In genomic region chr11:120713580-120714518, GRCm38 (mm10) we compare ENCODE assay signal across 8 mouse cellular contexts. TPM values are rescaled to one million over a fixed set of nuclear protein-coding genes. Genes with fewer than 3 reads are reported as not detected.
A peak's percentile ranks its signal among the peaks of the same experiment; 100 is the strongest.
DNase-seq lines count a peak whose midpoint lies in the region; ATAC-seq and TF ChIP-seq lines count a peak whose summit lies in the region.

TSS of gene Cenpx (minus strand) at chr11:120713738.
TSS of gene Lrrc45 (plus strand) at chr11:120713925.

- intact Hi-C loops in heart, postnatal 10 days (cut with DNase I) = no loop called here

- H3K4me1 ChIP-seq in ES-Bruce4 (ENCODE audit: control insufficient read depth, insufficient read depth, low read length) = no peaks in the 10 kb centered on the region
- H3K4me1 ChIP-seq in forebrain, embryonic 13.5 days = peaks cover 32% of the 10 kb centered on the region
- peaks cover 15% of the 10 kb centered on the region for H3K4me1 ChIP-seq in liver, postnatal 0 days (ENCODE audit: insufficient read depth)
- peaks cover 18% of the 10 kb centered on the region for H3K4me1 ChIP-seq in neural tube, embryonic 14.5 days (ENCODE audit: control insufficient read depth, insufficient read depth, low read length)

- TF ChIP-seq EP300 in ES-Bruce4 (IDR thresholded peaks at IDR 0.05; ENCODE audit: insufficient read depth, low read depth, low read length) = no peak
- no peak for TF ChIP-seq EP300 in liver, postnatal 0 days (IDR thresholded peaks at IDR 0.05; ENCODE audit: low read depth)

- peaks cover 3% of the 10 kb centered on the region; the same call in 1 of the 2 replicates for H3K36me3 ChIP-seq in ES-Bruce4 (ENCODE audit: control insufficient read depth, insufficient read depth, low read length, poor library complexity, severe bottlenecking)
- peaks cover 60% of the 10 kb centered on the region for H3K36me3 ChIP-seq in forebrain, embryonic 13.5 days (ENCODE audit: poor library complexity, severe bottlenecking)
- H3K36me3 ChIP-seq in liver, postnatal 0 days (replicated peaks; ENCODE audit: insufficient read depth, low read length) = peaks cover 18% of the 10 kb centered on the region
- peaks cover 18% of the 10 kb centered on the region for H3K36me3 ChIP-seq in neural tube, embryonic 14.5 days (ENCODE audit: control insufficient read depth, insufficient read depth, low read length)

- TF ChIP-seq POLR2A in ES-Bruce4 (IDR thresholded peaks at IDR 0.05; ENCODE audit: insufficient read depth, low read length) = no peak

- peak within 1 kb of the TSS; percentile 92 for H3K4me2 ChIP-seq in forebrain, embryonic 13.5 days
- H3K4me2 ChIP-seq in liver, postnatal 0 days (ENCODE audit: low read depth, low read length) = peak within 1 kb of the TSS; percentile 99
- H3K4me2 ChIP-seq in neural tube, embryonic 14.5 days (ENCODE audit: low read depth, low read length) = peak within 1 kb of the TSS; percentile 96

- H3K27ac ChIP-seq in ES-Bruce4 (ENCODE audit: insufficient read depth, low read length) = no peak within 1 kb of the TSS
- peak within 1 kb of the TSS; percentile 67 for H3K27ac ChIP-seq in forebrain, embryonic 13.5 days
- peak within 1 kb of the TSS; percentile 84 for H3K27ac ChIP-seq in liver, postnatal 0 days (ENCODE audit: low read depth)
- peak within 1 kb of the TSS; percentile 17; the same call in 1 of the 2 replicates for H3K27ac ChIP-seq in neural tube, embryonic 14.5 days (ENCODE audit: low read depth, low read length)

- no peaks in the 10 kb centered on the region for H3K27me3 ChIP-seq in ES-Bruce4 (ENCODE audit: control insufficient read depth, insufficient read depth, low read length, poor library complexity, severe bottlenecking)
- H3K27me3 ChIP-seq in forebrain, embryonic 13.5 days = no peaks in the 10 kb centered on the region
- H3K27me3 ChIP-seq in liver, postnatal 0 days (ENCODE audit: insufficient read depth, low read length) = no peaks in the 10 kb centered on the region
- no peaks in the 10 kb centered on the region for H3K27me3 ChIP-seq in neural tube, embryonic 14.5 days (ENCODE audit: control insufficient read depth, insufficient read depth, low read length)

- TF ChIP-seq CTCF in ES-Bruce4 (IDR thresholded peaks at IDR 0.05; ENCODE audit: low read depth, low read length) = no peak
- no peak for TF ChIP-seq CTCF in liver, postnatal 0 days (IDR thresholded peaks at IDR 0.05; ENCODE audit: low read depth)

- peak within 1 kb of the TSS; percentile 87 for H3K4me3 ChIP-seq in ES-Bruce4 (ENCODE audit: low read depth, low read length)
- peak within 1 kb of the TSS; percentile 63 for H3K4me3 ChIP-seq in forebrain, embryonic 13.5 days
- H3K4me3 ChIP-seq in liver, postnatal 0 days (ENCODE audit: low read depth, low read length) = peak within 1 kb of the TSS; percentile 67
- H3K4me3 ChIP-seq in neural tube, embryonic 14.5 days (ENCODE audit: low read depth, low read length) = peak within 1 kb of the TSS; percentile 51

- no peaks in the 10 kb centered on the region for H3K9me3 ChIP-seq in ES-Bruce4 (replicated peaks; ENCODE audit: control insufficient read depth, insufficient read depth, low read length, poor library complexity, severe bottlenecking)
- H3K9me3 ChIP-seq in forebrain, embryonic 13.5 days (replicated peaks) = no peaks in the 10 kb centered on the region
- H3K9me3 ChIP-seq in liver, postnatal 0 days (ENCODE audit: low read length) = no peaks in the 10 kb centered on the region
- no peaks in the 10 kb centered on the region for H3K9me3 ChIP-seq in neural tube, embryonic 14.5 days (ENCODE audit: control insufficient read depth, low read length)

- peak; percentile 97 for ATAC-seq in cerebellum, adult (ENCODE audit: insufficient number of reproducible peaks, low FRiP score, low TSS enrichment)
- ATAC-seq in forebrain, embryonic 13.5 days = peak; percentile 98
- peak; percentile 95 for ATAC-seq in liver, postnatal 0 days
- ATAC-seq in neural tube, embryonic 14.5 days (ENCODE audit: low read depth) = peak; percentile 97

- H3K9ac ChIP-seq in ES-Bruce4 (ENCODE audit: low read depth, poor library complexity, severe bottlenecking) = peak within 1 kb of the TSS; percentile 62
- peak within 1 kb of the TSS; percentile 84 for H3K9ac ChIP-seq in forebrain, embryonic 13.5 days
- H3K9ac ChIP-seq in liver, postnatal 0 days (replicated peaks) = peak within 1 kb of the TSS; percentile 70
- peak within 1 kb of the TSS; percentile 59 for H3K9ac ChIP-seq in neural tube, embryonic 14.5 days (replicated peaks; ENCODE audit: low read depth, low read length)

- WGBS in forebrain, embryonic 13.5 days = 4% methylated on average over 53 of the region's 53 CpGs
- under 1% methylated on average over 53 of the region's 53 CpGs for WGBS in large intestine, adult 2 months
- 2% methylated on average over 52 of the region's 53 CpGs for WGBS in liver, postnatal 0 days (ENCODE audit: insufficient replicate concordance)
- 2% methylated on average over 53 of the region's 53 CpGs for WGBS in neural tube, embryonic 14.5 days

- peak; percentile 99 for DNase-seq in heart, postnatal 10 days
- DNase-seq in large intestine, adult 2 months (ENCODE audit: low read depth, low spot score) = peak; percentile 100
- DNase-seq in liver, postnatal 0 days = peak; percentile 96
- DNase-seq in testis, postnatal 10 days (ENCODE audit: low spot score) = peak; percentile 95

RNA-seq across cellular contexts. Expression of gene Cenpx, which starts in this region (rescaled TPM):
- 38.0 and 45.3 TPM in 2 replicates for polyA plus RNA-seq in ES-Bruce4 (2011; ENCODE audit: insufficient read depth, insufficient read length, low read depth, missing spikeins)
- polyA plus RNA-seq in forebrain, embryonic 13.5 days (2015; fragmentation: Nextera tagmentation; extraction: Ambion mirVana) = 127 TPM in 2 replicates
- 10 to 100 TPM; 38.1 to 40.6 TPM for total RNA-seq in heart, postnatal 10 days (2021)
- 94.1 and 101 TPM in 2 replicates for polyA plus RNA-seq in large intestine, adult 2 months (2012; rRNA removed)
- 81.0 and 88.0 TPM in 2 replicates for polyA plus RNA-seq in liver, postnatal 0 days (2015; fragmentation: Nextera tagmentation; extraction: Ambion mirVana)
- 87.6 and 95.8 TPM in 2 replicates for polyA plus RNA-seq in neural tube, embryonic 14.5 days (2014; fragmentation: Nextera tagmentation; extraction: Ambion mirVana)

RNA-seq across cellular contexts. Expression of gene Lrrc45, which starts in this region (rescaled TPM):
- polyA plus RNA-seq in ES-Bruce4 (2011; ENCODE audit: insufficient read depth, insufficient read length, low read depth, missing spikeins) = 7.3 and 9.8 TPM in 2 replicates
- polyA plus RNA-seq in forebrain, embryonic 13.5 days (2015; fragmentation: Nextera tagmentation; extraction: Ambion mirVana) = 64.5 and 72.9 TPM in 2 replicates
- total RNA-seq in heart, postnatal 10 days (2021) = 10 to 100 TPM in 1 of 2 experiments, 1 to 10 TPM in 1; 9.7 to 10.1 TPM
- 21.3 and 34.5 TPM in 2 replicates for polyA plus RNA-seq in large intestine, adult 2 months (2012; rRNA removed)
- polyA plus RNA-seq in liver, postnatal 0 days (2015; fragmentation: Nextera tagmentation; extraction: Ambion mirVana) = 5.1 and 5.4 TPM in 2 replicates
- polyA plus RNA-seq in neural tube, embryonic 14.5 days (2014; fragmentation: Nextera tagmentation; extraction: Ambion mirVana) = 53.9 and 59.4 TPM in 2 replicates
